Mouse (Mus musculus) heart, adult 2 months (tissue): ENCODE measurements around the gene Nos1.

Experiments
- CTCF ChIP-seq: fragments of 200-600 bp; IDR thresholded peaks from 2 replicates; pipeline ENCODE4 v1.8.1; 2022; ENCODE audit warnings: antibody characterized with exemption, mild to moderate bottlenecking, moderate library complexity
- EP300 ChIP-seq: fragments of 200-500 bp; IDR thresholded peaks from 2 replicates; pipeline ENCODE4 v1.6.1; 2011; ENCODE audit warnings: low read depth, low read length, control low read depth; ENCODE audit not compliant: insufficient read depth
- POLR2A ChIP-seq: fragments of 200-500 bp; IDR thresholded peaks from 2 replicates; pipeline ENCODE4 v1.6.1; 2011; ENCODE audit warnings: mild to moderate bottlenecking, low read depth, low read length, control low read depth; ENCODE audit not compliant: insufficient read depth

- TF ChIP-seq CTCF (no peak), EP300 (no peak), POLR2A (no peak)
These were observed 168.6 kb downstream of the Nos1 start for GRCm38 (mm10) chr5:117949393-117949792.
